Mouse (Mus musculus): ENCODE data around the gene Cacna1e.

GRCm38 (mm10) chr1:154515350-154515749, 369.0 kb downstream of the Cacna1e start:
- TF ChIP-seq CTCF (conservative IDR thresholded peaks at IDR 0.05; ENCODE audit: insufficient read depth, insufficient read length, low read depth, low read length) (no peak), POLR2A (IDR thresholded peaks at IDR 0.05; ENCODE audit: low read depth, low read length) (no peak)
